Mouse (Mus musculus): Measurements from ENCODE around the gene Lmna.

The Lmna gene

GRCm38 (mm10) chr3:88470943-88471479 is 38.7 kb downstream of the Lmna start:
- DNase-seq (ENCODE audit: low read depth) = no peak

- DNase-seq (ENCODE audit: low read depth) = no peak
Measured at GRCm38 (mm10) chr3:88469466-88469865, 40.3 kb downstream of the Lmna start.

GRCm38 (mm10) chr3:88467116-88467824 is 42.5 kb downstream of the Lmna start:
- DNase-seq (ENCODE audit: low read depth) = peak; percentile 94

- DNase-seq (ENCODE audit: low read depth) = no peak
Measured at GRCm38 (mm10) chr3:88465127-88465526, 44.6 kb downstream of the Lmna start.

GRCm38 (mm10) chr3:88464425-88464824 is 45.3 kb downstream of the Lmna start:
- DNase-seq (ENCODE audit: low read depth) = no peak

- no peak for DNase-seq (ENCODE audit: low read depth)
Measured at GRCm38 (mm10) chr3:88460983-88461696, 48.6 kb downstream of the Lmna start, which contains the start of gene Sema4a. Sema4a (minus strand) TSS chr3:88461182.

GRCm38 (mm10) chr3:88460029-88460428 is 49.7 kb downstream of the Lmna start:
- no peak for DNase-seq (ENCODE audit: low read depth)

- no peak for DNase-seq (ENCODE audit: low read depth)
Measured at GRCm38 (mm10) chr3:88458778-88459219, 51.0 kb downstream of the Lmna start.

GRCm38 (mm10) chr3:88456746-88457532 is 52.8 kb downstream of the Lmna start:
- no peak for DNase-seq (ENCODE audit: low read depth)

GRCm38 (mm10) chr3:88456313-88456712 is 53.4 kb downstream of the Lmna start:
- no peak for DNase-seq (ENCODE audit: low read depth)

GRCm38 (mm10) chr3:88455588-88456264 is 54.0 kb downstream of the Lmna start:
- DNase-seq (ENCODE audit: low read depth) = no peak

- no peak for DNase-seq (ENCODE audit: low read depth)
Measured at GRCm38 (mm10) chr3:88454762-88455587, 54.8 kb downstream of the Lmna start.

- DNase-seq (ENCODE audit: low read depth) = no peak
Measured at GRCm38 (mm10) chr3:88453986-88454385, 55.8 kb downstream of the Lmna start.

- no peak for DNase-seq (ENCODE audit: low read depth)
Measured at GRCm38 (mm10) chr3:88453369-88453768, 56.4 kb downstream of the Lmna start.

GRCm38 (mm10) chr3:88452716-88453115 is 57.0 kb downstream of the Lmna start:
- DNase-seq (ENCODE audit: low read depth) = no peak

- no peak for DNase-seq (ENCODE audit: low read depth)
Measured at GRCm38 (mm10) chr3:88452246-88452645, 57.5 kb downstream of the Lmna start.

GRCm38 (mm10) chr3:88450379-88451131 is 59.2 kb downstream of the Lmna start:
- no peak for DNase-seq (ENCODE audit: low read depth)

GRCm38 (mm10) chr3:88449395-88450023 is 60.2 kb downstream of the Lmna start:
- no peak for DNase-seq (ENCODE audit: low read depth)

- DNase-seq (ENCODE audit: low read depth) = no peak
Measured at GRCm38 (mm10) chr3:88448443-88448842, 61.3 kb downstream of the Lmna start.
